Mouse (Mus musculus) Muller cell, postnatal 12 days (primary cell): ENCODE data around the gene Gm21704.
"Not testable (repeated sequence)": the region's sequence is repeated elsewhere in the genome, so short reads cannot be mapped to it uniquely, and the experiment has no call there.

Experiments used
- DNase-seq: peaks from one replicate; pipeline ENCODE4 v3.0.0-alpha.2; 2015; ENCODE audit errors: inconsistent ontology term

Gene Gm21704

DNA sequence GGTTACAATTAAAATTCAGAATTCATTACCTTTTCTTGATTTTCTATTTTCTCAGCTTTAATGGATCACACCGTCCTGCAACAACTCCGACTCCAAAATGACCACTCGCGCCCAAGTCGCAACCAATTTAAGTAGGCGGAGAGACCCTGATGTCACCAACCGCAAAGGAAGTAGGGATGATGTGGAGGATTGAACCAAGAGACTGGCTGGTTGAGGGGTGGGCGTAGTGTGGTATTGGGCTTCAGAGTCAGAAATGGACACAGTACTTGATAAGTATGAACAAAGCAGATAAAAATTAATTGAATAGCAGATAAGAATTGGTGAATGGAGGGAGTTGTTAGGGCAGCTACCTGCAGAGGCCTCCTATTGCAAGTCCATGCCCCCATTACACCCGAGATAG is at the start of gene Gm21704, which contains the start of gene Gm21708:
Gene Gm21704, minus strand, starts transcription at position 101 of the 400 bp plus-strand sequence.
Gene Gm21708, minus strand, starts transcription at position 101 of the 400 bp plus-strand sequence.
- not testable (repeated sequence) for DNase-seq

DNA sequence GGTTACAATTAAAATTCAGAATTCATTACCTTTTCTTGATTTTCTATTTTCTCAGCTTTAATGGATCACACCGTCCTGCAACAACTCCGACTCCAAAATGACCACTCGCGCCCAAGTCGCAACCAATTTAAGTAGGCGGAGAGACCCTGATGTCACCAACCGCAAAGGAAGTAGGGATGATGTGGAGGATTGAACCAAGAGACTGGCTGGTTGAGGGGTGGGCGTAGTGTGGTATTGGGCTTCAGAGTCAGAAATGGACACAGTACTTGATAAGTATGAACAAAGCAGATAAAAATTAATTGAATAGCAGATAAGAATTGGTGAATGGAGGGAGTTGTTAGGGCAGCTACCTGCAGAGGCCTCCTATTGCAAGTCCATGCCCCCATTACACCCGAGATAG is 64.7 kb downstream of the Gm21704 start, which contains the start of gene Gm21693:
Gene Gm21693, minus strand, starts transcription at position 101 of the 400 bp plus-strand sequence.
- not testable (repeated sequence) for DNase-seq

DNA sequence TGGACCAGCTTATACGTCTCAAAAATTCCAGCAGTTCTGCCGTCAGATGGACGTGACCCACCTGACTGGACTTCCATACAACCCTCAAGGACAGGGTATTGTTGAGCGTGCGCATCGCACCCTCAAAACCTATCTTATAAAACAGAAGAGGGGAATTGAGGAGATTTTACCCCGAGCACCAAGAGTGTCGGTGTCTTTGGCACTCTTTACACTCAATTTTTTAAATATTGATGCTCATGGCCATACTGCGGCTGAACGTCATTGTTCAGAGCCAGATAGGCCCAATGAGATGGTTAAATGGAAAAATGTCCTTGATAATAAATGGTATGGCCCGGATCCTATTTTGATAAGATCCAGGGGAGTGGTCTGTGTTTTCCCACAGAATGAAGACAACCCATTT is 69.3 kb downstream of the Gm21704 start:
- not testable (repeated sequence) for DNase-seq
